Mouse (Mus musculus) midbrain, postnatal 0 days (tissue): ENCODE measurements around the gene Pgf. TPM values are rescaled to one million over a fixed set of nuclear protein-coding genes. Genes with fewer than 3 reads are reported as not detected.
A peak's percentile ranks its signal among the peaks of the same experiment; 100 is the strongest.

ENCODE experiments used
- ATAC-seq: fragments of 200-750 bp; cut with Nextera tagmentation; 2 replicates; pipeline ENCODE4 v1.8.0; 2017; ENCODE audit warnings: moderate number of reproducible peaks, mild to moderate bottlenecking, moderate TSS enrichment, moderate library complexity; ENCODE audit not compliant: low FRiP score
- DNase-seq: peaks from one replicate; pipeline ENCODE4 v3.0.0-alpha.2; 2015; ENCODE audit warnings: low spot score
- H3K27ac ChIP-seq: fragments of 300-500 bp; sonication (generic); 2 replicates; pipeline ENCODE4 v1.5.1; 2014; ENCODE audit warnings: low read depth, mild to moderate bottlenecking, low read length, mixed read lengths
- H3K27me3 ChIP-seq: fragments of 300-500 bp; sonication (generic); 2 replicates; pipeline ENCODE4 v1.6.1; 2014; ENCODE audit warnings: low read length, control low read depth, mixed read lengths; ENCODE audit not compliant: insufficient read depth
- H3K36me3 ChIP-seq: fragments of 300-500 bp; sonication (generic); 2 replicates; pipeline ENCODE4 v1.6.1; 2014; ENCODE audit warnings: low read length, control low read depth, mixed read lengths; ENCODE audit not compliant: insufficient read depth
- H3K4me1 ChIP-seq: fragments of 300-500 bp; sonication (generic); 2 replicates; pipeline ENCODE4 v1.6.1; 2014; ENCODE audit warnings: mild to moderate bottlenecking, control low read depth, antibody characterized with exemption, low read length, mixed read lengths; ENCODE audit not compliant: insufficient read depth
- H3K4me2 ChIP-seq: fragments of 300-500 bp; sonication (generic); 2 replicates; pipeline ENCODE4 v1.6.1; 2014; ENCODE audit warnings: low read depth, mild to moderate bottlenecking, low read length, mixed read lengths; ENCODE audit not compliant: poor library complexity, severe bottlenecking
- H3K4me3 ChIP-seq: fragments of 300-500 bp; sonication (generic); 2 replicates; pipeline ENCODE4 v1.5.1; 2014; ENCODE audit warnings: low read depth, mild to moderate bottlenecking, low read length, moderate library complexity
- H3K9ac ChIP-seq: fragments of 300-500 bp; sonication (generic); replicated peaks from 2 replicates; pipeline ENCODE4 v1.6.1; 2014; ENCODE audit warnings: mild to moderate bottlenecking, low read length, moderate library complexity, mixed read lengths; ENCODE audit not compliant: poor library complexity, severe bottlenecking
- H3K9me3 ChIP-seq: fragments of 300-500 bp; sonication (generic); 2 replicates; pipeline ENCODE4 v1.6.1; 2016; ENCODE audit warnings: low read length, control low read depth
- CTCF ChIP-seq: IDR thresholded peaks from 2 replicates; pipeline ENCODE4 v1.5.1; 2016; ENCODE audit warnings: antibody characterized with exemption, mild to moderate bottlenecking
- WGBS: fragments of 180-500 bp; shearing (Covaris S2); extraction: QIAGEN DNeasy Blood & Tissue Kit; methylation state at CpG from one replicate; pipeline ENCODE4 v1.1.7; 2014; 5-methylcytosine and 5-hydroxymethylcytosine counted together
- polyA plus RNA-seq: library from polyadenylated mRNA; unstranded; fragments of >200 nt; fragmentation: Nextera tagmentation; extraction: Ambion mirVana; gene quantifications from 2 replicates; pipeline ENCODE4 v1.2.1, GENCODE M21; 2015
- total RNA-seq: library from RNA; depleted of rRNA; stranded (reverse); fragments of >200 nt; gene quantifications from 2 replicates; pipeline ENCODE4 v1.2.3, GENCODE M21; 2014

Pgf gene
- total and polyA plus RNA-seq, 2 experiments from 2014 or later, result 6.0 to 9.1 TPM

DNA sequence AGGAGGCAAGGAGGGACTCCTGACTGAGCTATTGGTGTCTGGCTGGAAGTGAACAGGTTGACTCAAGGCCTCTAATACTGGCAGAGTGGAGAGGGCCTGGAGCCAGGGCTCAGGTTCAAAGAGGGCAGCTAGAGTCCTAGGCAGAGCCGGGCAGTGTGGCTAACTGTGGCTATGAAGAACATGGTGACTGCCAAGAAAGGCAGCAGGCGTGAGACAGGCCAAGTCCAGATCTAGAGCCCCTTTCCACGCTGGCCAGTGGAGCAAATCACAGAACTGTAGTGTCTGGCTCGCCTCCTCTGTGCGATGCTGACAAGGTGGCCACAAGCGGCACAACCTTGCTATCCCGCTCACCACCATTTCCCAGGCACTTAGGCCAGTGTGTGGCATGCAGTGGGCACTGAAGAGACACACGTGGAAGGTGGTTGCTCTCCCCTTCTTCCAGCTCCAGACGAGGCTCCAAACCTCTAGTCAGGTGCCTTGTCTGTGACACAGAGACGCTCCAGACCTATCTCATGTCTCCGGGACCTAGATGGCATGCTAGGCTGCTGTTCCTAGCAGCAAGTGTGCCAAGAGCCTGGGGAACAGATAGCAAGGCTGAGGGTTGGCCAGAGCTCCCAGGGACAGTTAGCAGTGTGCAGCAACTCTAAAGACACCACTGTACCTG is 7.2 kb downstream of the Pgf start:
- H3K4me2 ChIP-seq, result no peak overlapping the region
- no peaks in the 10 kb centered on the region for H3K27me3 ChIP-seq
- 0 out of 2 replicates have a peak, but pooled peaks cover 3% of the 10 kb centered on the region for H3K4me1 ChIP-seq
- no peak overlapping the region for H3K9ac ChIP-seq
- no peak overlapping the region for H3K4me3 ChIP-seq
- TF ChIP-seq CTCF, result no peak
- DNase-seq (peak; percentile 62), ATAC-seq (peak; percentile 53; the same call in 1 of the 2 replicates)
- WGBS, result 84% methylated on average over 11 of the region's 11 CpGs
- H3K9me3 ChIP-seq, result no peaks in the 10 kb centered on the region
- H3K27ac ChIP-seq, result no peak overlapping the region
- no peaks in the 10 kb centered on the region for H3K36me3 ChIP-seq

GRCm38 (mm10) chr12:85169877-85170276 is 7.7 kb downstream of the Pgf start:
- no peak overlapping the region for H3K27ac ChIP-seq
- H3K27me3 ChIP-seq, result no peaks in the 10 kb centered on the region
- H3K36me3 ChIP-seq, result no peaks in the 10 kb centered on the region
- no peak for TF ChIP-seq CTCF
- no peak overlapping the region for H3K9ac ChIP-seq
- H3K4me3 ChIP-seq, result no peak overlapping the region
- no peaks in the 10 kb centered on the region for H3K9me3 ChIP-seq
- H3K4me2 ChIP-seq, result no peak overlapping the region
- 0 out of 2 replicates have a peak, but pooled peaks cover 3% of the 10 kb centered on the region for H3K4me1 ChIP-seq
- ATAC-seq, result peak; percentile 80
- DNase-seq, result peak; percentile 55
- WGBS, result 52% methylated on average over 3 of the region's 3 CpGs

GRCm38 (mm10) chr12:85169117-85169858 is 8.3 kb downstream of the Pgf start:
- no peaks in the 10 kb centered on the region for H3K36me3 ChIP-seq
- peak overlapping the region; percentile 40; the same call in 1 of the 2 replicates for H3K9ac ChIP-seq
- H3K4me2 ChIP-seq, result peak overlapping the region; percentile 42
- H3K27ac ChIP-seq, result no peak overlapping the region
- 0 out of 2 replicates have a peak, but pooled peaks cover 3% of the 10 kb centered on the region for H3K4me1 ChIP-seq
- no peaks in the 10 kb centered on the region for H3K9me3 ChIP-seq
- ATAC-seq (peak; percentile 88), DNase-seq (peak; percentile 89)
- peak; percentile 95 for TF ChIP-seq CTCF
- H3K27me3 ChIP-seq, result no peaks in the 10 kb centered on the region
- H3K4me3 ChIP-seq, result peak overlapping the region; percentile 33
- 25% methylated on average over 27 of the region's 27 CpGs for WGBS

- Histone ChIP-seq H3K27ac (no peak overlapping the region), H3K4me2 (no peak overlapping the region), H3K9me3 (no peaks in the 10 kb centered on the region), H3K36me3 (no peaks in the 10 kb centered on the region), H3K4me3 (no peak overlapping the region), H3K27me3 (no peaks in the 10 kb centered on the region), H3K9ac (no peak overlapping the region), H3K4me1 (no peaks in the 10 kb centered on the region)
- ATAC-seq (no peak), DNase-seq (no peak)
- TF ChIP-seq CTCF, result no peak
- WGBS, result 89% methylated on average over 9 of the region's 9 CpGs
Observed at GRCm38 (mm10) chr12:85166631-85167030, 11.0 kb downstream of the Pgf start.

GRCm38 (mm10) chr12:85164996-85165395 is 12.6 kb downstream of the Pgf start:
- DNase-seq (no peak), ATAC-seq (no peak)
- Histone ChIP-seq H3K9me3 (no peaks in the 10 kb centered on the region), H3K27ac (no peak overlapping the region), H3K4me3 (no peak overlapping the region), H3K9ac (no peak overlapping the region), H3K4me2 (no peak overlapping the region), H3K36me3 (no peaks in the 10 kb centered on the region), H3K27me3 (no peaks in the 10 kb centered on the region), H3K4me1 (no peaks in the 10 kb centered on the region)
- no peak for TF ChIP-seq CTCF
- 79% methylated on average over 5 of the region's 5 CpGs for WGBS

- no peaks in the 10 kb centered on the region for H3K27me3 ChIP-seq
- ATAC-seq, result no peak
- 78% methylated on average over 5 of the region's 5 CpGs for WGBS
Observed at GRCm38 (mm10) chr12:85159592-85159991, 18.0 kb downstream of the Pgf start.

More at GRCm38 (mm10) chr12:85159592-85159991, 18.0 kb downstream of the Pgf start:
- Histone ChIP-seq H3K9ac (no peak overlapping the region), H3K27ac (no peak overlapping the region), H3K9me3 (no peaks in the 10 kb centered on the region), H3K36me3 (no peaks in the 10 kb centered on the region), H3K4me1 (no peaks in the 10 kb centered on the region), H3K4me2 (no peak overlapping the region), H3K4me3 (no peak overlapping the region)
- TF ChIP-seq CTCF, result no peak
- DNase-seq, result no peak
